Mouse (Mus musculus) liver, embryonic 11.5 days (tissue): Measurements from ENCODE around the gene 4833420G17Rik. TPM values are rescaled to one million over a fixed set of nuclear protein-coding genes. Genes with fewer than 3 reads are reported as not detected.

Experiments
- ATAC-seq: fragments of 200-750 bp; cut with Nextera tagmentation; replicated peaks from 2 replicates; pipeline ENCODE4 v1.8.0; 2017; ENCODE audit warnings: moderate number of reproducible peaks, mild to moderate bottlenecking, moderate TSS enrichment, moderate library complexity; ENCODE audit not compliant: low FRiP score
- DNase-seq: peaks from one replicate; pipeline ENCODE4 v3.0.0-alpha.2; 2017; ENCODE audit warnings: low spot score
- H3K27ac ChIP-seq: fragments of 300-500 bp; sonication (generic); 2 replicates; pipeline ENCODE4 v1.5.1; 2014; ENCODE audit warnings: mild to moderate bottlenecking, low read depth, low read length, control low read depth
- H3K27me3 ChIP-seq: fragments of 300-500 bp; sonication (generic); replicated peaks from 2 replicates; pipeline ENCODE4 v1.6.1; 2014; ENCODE audit warnings: low read length, mixed read lengths; ENCODE audit not compliant: control insufficient read depth, insufficient read depth
- H3K36me3 ChIP-seq: fragments of 300-500 bp; sonication (generic); 2 replicates; pipeline ENCODE4 v1.6.1; 2014; ENCODE audit warnings: mild to moderate bottlenecking, low read length, moderate library complexity, mixed read lengths; ENCODE audit not compliant: control insufficient read depth, insufficient read depth
- H3K4me1 ChIP-seq: fragments of 300-500 bp; sonication (generic); replicated peaks from 2 replicates; pipeline ENCODE4 v1.6.1; 2014; ENCODE audit warnings: low read length, mixed read lengths; ENCODE audit not compliant: control insufficient read depth, insufficient read depth
- H3K4me2 ChIP-seq: fragments of 300-500 bp; sonication (generic); 2 replicates; pipeline ENCODE4 v1.6.1; 2014; ENCODE audit warnings: mild to moderate bottlenecking, control low read depth, moderate library complexity
- H3K4me3 ChIP-seq: fragments of 300-500 bp; sonication (generic); 2 replicates; pipeline ENCODE4 v1.5.1; 2014; ENCODE audit warnings: low read depth, low read length, control low read depth
- H3K9ac ChIP-seq: fragments of 300-500 bp; sonication (generic); 2 replicates; pipeline ENCODE4 v1.6.1; 2014; ENCODE audit warnings: low read depth, low read length, control low read depth
- H3K9me3 ChIP-seq: fragments of 300-500 bp; sonication (generic); 2 replicates; pipeline ENCODE4 v1.6.1; 2016; ENCODE audit warnings: low read length, inconsistent platforms, mixed read lengths; ENCODE audit not compliant: control insufficient read depth
- WGBS: fragments of 180-500 bp; shearing (Covaris S2); extraction: QIAGEN DNeasy Blood & Tissue Kit; methylation state at CpG from one replicate; pipeline ENCODE4 v1.1.7; 2014; 5-methylcytosine and 5-hydroxymethylcytosine counted together
- polyA plus RNA-seq: library from polyadenylated mRNA; unstranded; fragments of >200 nt; fragmentation: Nextera tagmentation; extraction: Ambion mirVana; gene quantifications from 2 replicates; pipeline ENCODE4 v1.2.1, GENCODE M21; 2014

Gene 4833420G17Rik
- polyA plus RNA-seq = 40.3 and 40.5 TPM in 2 replicates

- H3K27ac ChIP-seq = peak within 1 kb of the TSS; percentile 58; the same call in 1 of the 2 replicates
- ATAC-seq (peak; percentile 98), DNase-seq (peak; percentile 83)
- H3K9ac ChIP-seq = peak within 1 kb of the TSS; percentile 74
- H3K27me3 ChIP-seq = no peaks in the 10 kb centered on the region
- peak within 1 kb of the TSS; percentile 81 for H3K4me3 ChIP-seq
- peaks cover 8% of the 10 kb centered on the region for H3K4me1 ChIP-seq
- H3K36me3 ChIP-seq = peaks cover 10% of the 10 kb centered on the region; the same call in 1 of the 2 replicates
- H3K4me2 ChIP-seq = peak within 1 kb of the TSS; percentile 88
- H3K9me3 ChIP-seq = no peaks in the 10 kb centered on the region
- WGBS = 10% methylated on average over 57 of the region's 57 CpGs
Measured at GRCm38 (mm10) chr13:119462596-119463560, at the start of gene 4833420G17Rik. Gene 4833420G17Rik, plus strand, starts transcription at chr13:119462768.

- no peak overlapping the region for H3K9ac ChIP-seq
- peaks cover under 1% of the 10 kb centered on the region for H3K4me1 ChIP-seq
- H3K4me3 ChIP-seq = no peak overlapping the region
- no peaks in the 10 kb centered on the region for H3K9me3 ChIP-seq
- no peak for DNase-seq
- no peaks in the 10 kb centered on the region for H3K27me3 ChIP-seq
- no peak overlapping the region for H3K4me2 ChIP-seq
- H3K36me3 ChIP-seq = no peaks in the 10 kb centered on the region
- 24% methylated on average over 2 of the region's 2 CpGs for WGBS
- no peak for ATAC-seq
- H3K27ac ChIP-seq = no peak overlapping the region
Measured at GRCm38 (mm10) chr13:119413026-119413425, 49.5 kb upstream of the 4833420G17Rik start.

- ATAC-seq (no peak), DNase-seq (no peak)
- no peaks in the 10 kb centered on the region for H3K27me3 ChIP-seq
- no peak overlapping the region for H3K27ac ChIP-seq
- WGBS = 83% methylated on average over 3 of the region's 3 CpGs
- H3K4me3 ChIP-seq = no peak overlapping the region
- H3K4me2 ChIP-seq = no peak overlapping the region
- H3K36me3 ChIP-seq = no peaks in the 10 kb centered on the region
- no peaks in the 10 kb centered on the region for H3K9me3 ChIP-seq
- no peaks in the 10 kb centered on the region; the same call in 1 of the 2 replicates for H3K4me1 ChIP-seq
- no peak overlapping the region for H3K9ac ChIP-seq
Measured at GRCm38 (mm10) chr13:119418479-119418878, 44.1 kb upstream of the 4833420G17Rik start.

- Histone ChIP-seq H3K9me3 (no peaks in the 10 kb centered on the region), H3K4me1 (peaks cover 3% of the 10 kb centered on the region), H3K4me2 (peak overlapping the region; percentile 63), H3K27ac (no peak overlapping the region), H3K36me3 (no peaks in the 10 kb centered on the region), H3K9ac (peak overlapping the region; percentile 98), H3K27me3 (no peaks in the 10 kb centered on the region), H3K4me3 (peak overlapping the region; percentile 90)
- DNase-seq (no peak), ATAC-seq (no peak)
- WGBS = 33% methylated on average over 8 of the region's 8 CpGs
Measured at GRCm38 (mm10) chr13:119430164-119430563, 32.4 kb upstream of the 4833420G17Rik start.

GRCm38 (mm10) chr13:119432041-119432440 is 30.5 kb upstream of the 4833420G17Rik start:
- Histone ChIP-seq H3K9ac (no peak overlapping the region), H3K27me3 (no peaks in the 10 kb centered on the region), H3K9me3 (no peaks in the 10 kb centered on the region), H3K4me1 (peaks cover 3% of the 10 kb centered on the region), H3K27ac (no peak overlapping the region), H3K4me3 (no peak overlapping the region), H3K4me2 (no peak overlapping the region), H3K36me3 (no peaks in the 10 kb centered on the region)
- ATAC-seq (no peak), DNase-seq (no peak)
- WGBS = 90% methylated on average over 1 of the region's 1 CpGs

GRCm38 (mm10) chr13:119434359-119434758 is 28.2 kb upstream of the 4833420G17Rik start:
- Histone ChIP-seq H3K9ac (no peak overlapping the region), H3K27ac (no peak overlapping the region), H3K4me3 (no peak overlapping the region), H3K27me3 (no peaks in the 10 kb centered on the region), H3K36me3 (peaks cover 8% of the 10 kb centered on the region; the same call in 1 of the 2 replicates), H3K4me2 (no peak overlapping the region), H3K9me3 (no peaks in the 10 kb centered on the region), H3K4me1 (peaks cover 3% of the 10 kb centered on the region)
- DNase-seq = no peak
- whole genome bisulfite sequencing = 96% methylated on average over 7 of the region's 7 CpGs
- ATAC-seq = no peak

GRCm38 (mm10) chr13:119442244-119442643 is 20.3 kb upstream of the 4833420G17Rik start:
- ATAC-seq (peak; percentile 85), DNase-seq (no peak)
- H3K27me3 ChIP-seq = no peaks in the 10 kb centered on the region
- H3K36me3 ChIP-seq = peaks cover 30% of the 10 kb centered on the region
- WGBS = 86% methylated on average over 1 of the region's 1 CpGs
- H3K9ac ChIP-seq = no peak overlapping the region
- no peak overlapping the region for H3K27ac ChIP-seq
- no peak overlapping the region for H3K4me3 ChIP-seq
- no peaks in the 10 kb centered on the region for H3K9me3 ChIP-seq
- H3K4me2 ChIP-seq = no peak overlapping the region
- H3K4me1 ChIP-seq = no peaks in the 10 kb centered on the region

- Histone ChIP-seq H3K27me3 (no peaks in the 10 kb centered on the region), H3K36me3 (peaks cover 21% of the 10 kb centered on the region), H3K27ac (no peak overlapping the region), H3K4me1 (no peaks in the 10 kb centered on the region), H3K4me2 (no peak overlapping the region), H3K4me3 (no peak overlapping the region), H3K9me3 (no peaks in the 10 kb centered on the region), H3K9ac (no peak overlapping the region)
- DNase-seq = no peak
- 87% methylated on average over 4 of the region's 4 CpGs for WGBS
- ATAC-seq = no peak
Measured at GRCm38 (mm10) chr13:119453563-119453962, 9.0 kb upstream of the 4833420G17Rik start.
